Mouse (Mus musculus): ENCODE measurements around the gene Tuba1b.
"Not testable (repeated sequence)": the region's sequence is repeated elsewhere in the genome, so short reads cannot be mapped to it uniquely, and the experiment has no call there.

Gene Tuba1b

GRCm38 (mm10) chr15:98922581-98922980 lies 11.8 kb downstream of the Tuba1b start:
- peak in 1 of 2 experiments; percentile 13 for DNase-seq

GRCm38 (mm10) chr15:98921510-98921909 lies 12.9 kb downstream of the Tuba1b start:
- no peak for DNase-seq

GRCm38 (mm10) chr15:98918499-98918895 lies 15.9 kb downstream of the Tuba1b start:
- DNase-seq = not testable (repeated sequence)

- peak; percentile 99 to 100 for DNase-seq
Measured at GRCm38 (mm10) chr15:98917538-98918498, 16.5 kb downstream of the Tuba1b start, which contains the start of gene Lmbr1l. TSS of gene Lmbr1l (minus strand) at chr15:98918231.

GRCm38 (mm10) chr15:98917091-98917490 lies 17.3 kb downstream of the Tuba1b start:
- peak; percentile 30 to 34 for DNase-seq

- DNase-seq = no peak
Measured at GRCm38 (mm10) chr15:98916016-98916415, 18.3 kb downstream of the Tuba1b start.

GRCm38 (mm10) chr15:98914903-98915302 lies 19.5 kb downstream of the Tuba1b start:
- DNase-seq = no peak

- DNase-seq = peak; percentile 32 to 56
Measured at GRCm38 (mm10) chr15:98904692-98905091, 29.7 kb downstream of the Tuba1b start.

GRCm38 (mm10) chr15:98902600-98902999 lies 31.8 kb downstream of the Tuba1b start:
- no peak for DNase-seq

GRCm38 (mm10) chr15:98901530-98901929 lies 32.8 kb downstream of the Tuba1b start:
- DNase-seq = no peak

- DNase-seq = peak; percentile 49 to 67
Measured at GRCm38 (mm10) chr15:98897928-98898800, 36.2 kb downstream of the Tuba1b start, which contains the start of gene Dhh. TSS of gene Dhh (minus strand) at chr15:98898540.

GRCm38 (mm10) chr15:98897495-98897894 lies 36.9 kb downstream of the Tuba1b start:
- peak; percentile 74 to 80 for DNase-seq

- peak; percentile 70 to 79 for DNase-seq
Measured at GRCm38 (mm10) chr15:98895635-98896589, 38.5 kb downstream of the Tuba1b start.

GRCm38 (mm10) chr15:98894746-98895634 lies 39.4 kb downstream of the Tuba1b start:
- DNase-seq = no peak

GRCm38 (mm10) chr15:98893940-98894745 lies 40.2 kb downstream of the Tuba1b start, which contains the start of gene Rhebl1:
TSS of gene Rhebl1 (minus strand) at chr15:98894540.
- DNase-seq = peak; percentile 57 to 68

- DNase-seq = no peak
Measured at GRCm38 (mm10) chr15:98893036-98893435, 41.3 kb downstream of the Tuba1b start.

GRCm38 (mm10) chr15:98891907-98892606 lies 42.3 kb downstream of the Tuba1b start:
- peak; percentile 59 to 80 for DNase-seq

- no peak for DNase-seq
Measured at GRCm38 (mm10) chr15:98891198-98891742, 43.1 kb downstream of the Tuba1b start.

- no peak for DNase-seq
Measured at GRCm38 (mm10) chr15:98887526-98887925, 46.8 kb downstream of the Tuba1b start.
